Mouse (Mus musculus) MEL (cell line): ENCODE measurements around the gene Slc35d1.

Experiments
- CHD2 ChIP-seq: IDR thresholded peaks from 2 replicates; pipeline ENCODE4 v1.6.1; 2011; ENCODE audit warnings: low read length, improper control_type of control experiment
- CTCF ChIP-seq, 3 experiments: IDR thresholded peaks in 2 of 3; conservative IDR thresholded peaks in 1 of 3; 2 replicates each; pipeline ENCODE4 v1.5.1; 2011 to 2012; ENCODE audit warnings: low read length in 3 of 3, low read depth in 2 of 3, mild to moderate bottlenecking in 2 of 3, improper control_type of control experiment in 1 of 3, inconsistent platforms in 1 of 3, mixed read lengths in 1 of 3, moderate library complexity in 1 of 3; ENCODE audit not compliant: control insufficient read depth in 1 of 3, insufficient read depth in 1 of 3, poor library complexity in 1 of 3, severe bottlenecking in 1 of 3
- E2F4 ChIP-seq: IDR thresholded peaks from 2 replicates; pipeline ENCODE4 v1.6.1; 2011; ENCODE audit warnings: low read depth, low read length, improper control_type of control experiment, borderline replicate concordance
- ELF1 ChIP-seq: IDR thresholded peaks from 2 replicates; pipeline ENCODE4 v1.6.1; 2014; ENCODE audit warnings: low read depth, mild to moderate bottlenecking, inconsistent platforms, low read length, improper control_type of control experiment, moderate library complexity
- GATA1 ChIP-seq: IDR thresholded peaks from 2 replicates; pipeline ENCODE4 v1.6.1; 2011; ENCODE audit warnings: low read depth, low read length, improper control_type of control experiment
- HCFC1 ChIP-seq: IDR thresholded peaks from 2 replicates; pipeline ENCODE4 v1.6.1; 2012; ENCODE audit warnings: low read depth, mild to moderate bottlenecking, inconsistent platforms, low read length, improper control_type of control experiment, moderate library complexity
- MYB ChIP-seq: IDR thresholded peaks from 2 replicates; pipeline ENCODE4 v1.6.1; 2011; ENCODE audit warnings: mild to moderate bottlenecking, low read depth, low read length, improper control_type of control experiment
- POLR2A ChIP-seq, 2 experiments: IDR thresholded peaks; 2 replicates each; pipeline ENCODE4 v1.6.1; 2011 to 2012; ENCODE audit warnings: low read length in 2 of 2, mild to moderate bottlenecking in 2 of 2, control low read depth in 1 of 2, improper control_type of control experiment in 1 of 2, low read depth in 1 of 2, moderate library complexity in 1 of 2; ENCODE audit not compliant: control insufficient read depth in 1 of 2, insufficient read depth in 1 of 2, poor library complexity in 1 of 2
- SIN3A ChIP-seq: IDR thresholded peaks from 2 replicates; pipeline ENCODE4 v1.6.1; 2012; ENCODE audit warnings: low read length, improper control_type of control experiment, inconsistent platforms

DNA sequence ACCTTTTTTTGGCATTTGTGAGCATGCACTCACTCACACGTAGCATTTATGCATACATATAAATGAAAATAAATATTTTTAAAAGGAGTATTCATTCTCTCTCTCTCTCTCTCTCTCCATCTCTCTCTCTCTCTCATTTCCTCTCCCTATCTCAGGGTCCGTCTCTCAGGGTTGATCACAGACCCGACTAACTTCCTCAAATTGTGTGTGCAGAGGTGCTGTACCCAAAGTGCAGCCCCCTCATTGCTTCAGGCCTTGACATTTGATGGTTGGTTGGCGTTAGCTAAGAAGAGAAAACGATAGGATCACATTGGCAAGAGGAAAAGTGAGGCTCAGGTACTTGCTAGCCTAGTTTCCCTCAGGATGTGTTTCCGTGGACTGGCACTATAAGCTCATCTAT, 6.8 kb upstream of the Slc35d1 start:
- TF ChIP-seq CHD2 (no peak), POLR2A (IDR thresholded peaks at IDR 0.05; ENCODE audit: control insufficient read depth in 1 of 2, insufficient read depth in 1 of 2, low read depth in 1 of 2, low read length in 2 of 2, poor library complexity in 1 of 2) (no peak), CTCF (IDR thresholded peaks at IDR 0.05 in 2 of 3, conservative IDR thresholded peaks at IDR 0.05 in 1 of 3; ENCODE audit: control insufficient read depth in 1 of 3, insufficient read depth in 1 of 3, low read depth in 2 of 3, low read length in 3 of 3, poor library complexity in 1 of 3, severe bottlenecking in 1 of 3) (no peak), GATA1 (no peak), ELF1 (no peak), MYB (no peak), SIN3A (no peak), E2F4 (no peak), HCFC1 (no peak)
